Mouse (Mus musculus) thymus, postnatal 25 days (tissue): Measurements from ENCODE around the gene Zfp626.

Experiments
- DNase-seq: peaks from one replicate; pipeline ENCODE4 v3.0.0; 2022

Gene Zfp626

DNA sequence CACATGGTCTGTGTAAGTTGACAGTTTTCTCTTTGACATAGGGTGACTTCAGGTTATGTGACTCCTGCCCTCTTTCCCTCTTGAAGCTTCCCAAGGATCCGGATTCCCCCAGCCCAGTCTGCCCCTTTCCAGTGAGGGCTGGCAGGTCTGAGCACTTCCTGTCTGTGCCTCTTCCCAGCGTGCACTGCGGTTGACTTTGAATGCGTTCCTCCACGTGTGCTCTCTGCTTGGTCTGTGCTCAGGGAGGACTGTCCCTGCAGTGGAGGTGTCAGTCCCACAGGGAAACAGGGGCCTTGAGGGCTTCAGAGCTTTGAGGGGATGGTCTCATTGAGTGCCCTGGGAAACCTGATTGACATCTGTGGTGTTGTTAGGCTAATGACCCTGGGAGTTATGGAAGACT, 55.6 kb downstream of the Zfp626 start:
- peak; percentile 9 for DNase-seq
